ENCODE assay signal across 38 mouse cellular contexts in the genomic region with DNA sequence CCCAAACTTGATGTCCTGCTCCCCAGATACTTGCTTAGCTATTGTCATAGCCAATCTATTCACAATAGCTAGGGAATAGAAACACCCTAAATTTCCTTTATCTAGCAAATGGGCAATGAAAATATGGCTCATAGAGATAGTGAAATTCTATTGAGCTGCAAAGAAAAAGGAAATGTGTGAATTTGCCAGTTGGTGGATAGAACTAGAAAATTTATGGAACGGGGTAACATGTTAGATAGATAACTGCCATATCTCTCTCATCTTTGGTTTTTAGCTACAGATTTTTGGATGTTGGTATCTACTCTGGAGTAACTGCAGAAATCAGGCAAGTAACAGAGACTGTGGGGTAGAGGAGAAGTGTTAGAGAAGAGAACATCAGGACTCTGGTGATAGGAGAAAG. TPM values are rescaled to one million over a fixed set of nuclear protein-coding genes. Genes with fewer than 3 reads are reported as not detected.
"Had no signal": no experiment of that assay in that cellular context is flagged by ENCODE, and none has a peak within 500 bp of the region (broad histone marks: within the 10 kb centered on the region; RNA-seq: fewer than 3 reads in every experiment).

No protein-coding gene starts in this region.

- H3K4me2 ChIP-seq: embryonic facial prominence, embryonic 12.5 days; embryonic facial prominence, embryonic 13.5 days; embryonic facial prominence, embryonic 15.5 days; forebrain, embryonic 13.5 days; forebrain, embryonic 15.5 days had no signal

- H3K9ac ChIP-seq: embryonic facial prominence, embryonic 12.5 days; embryonic facial prominence, embryonic 13.5 days; embryonic facial prominence, embryonic 15.5 days; forebrain, embryonic 13.5 days; forebrain, embryonic 15.5 days; forebrain, postnatal 0 days had no signal

- H3K4me1 ChIP-seq: embryonic facial prominence, embryonic 10.5 days; embryonic facial prominence, embryonic 12.5 days; embryonic facial prominence, embryonic 13.5 days; embryonic facial prominence, embryonic 15.5 days; forebrain, embryonic 10.5 days; forebrain, embryonic 13.5 days; forebrain, embryonic 15.5 days had no signal

- H3K9me3 ChIP-seq: embryonic facial prominence, embryonic 10.5 days; embryonic facial prominence, embryonic 12.5 days; embryonic facial prominence, embryonic 13.5 days; embryonic facial prominence, embryonic 15.5 days; forebrain, embryonic 10.5 days; forebrain, embryonic 13.5 days; forebrain, embryonic 15.5 days had no signal

- H3K27ac ChIP-seq: embryonic facial prominence, embryonic 10.5 days; embryonic facial prominence, embryonic 12.5 days; embryonic facial prominence, embryonic 13.5 days; embryonic facial prominence, embryonic 15.5 days; forebrain, embryonic 10.5 days; forebrain, embryonic 13.5 days; forebrain, embryonic 15.5 days; gastrocnemius, adult 2 months; heart, adult 2 months had no signal

- H3K4me3 ChIP-seq: embryonic facial prominence, embryonic 10.5 days; embryonic facial prominence, embryonic 12.5 days; embryonic facial prominence, embryonic 13.5 days; embryonic facial prominence, embryonic 15.5 days; erythroblast, embryonic 14.5 days; forebrain, embryonic 10.5 days; forebrain, embryonic 13.5 days; forebrain, embryonic 15.5 days; gastrocnemius, adult 2 months; heart, adult 2 months had no signal

- H3K36me3 ChIP-seq: embryonic facial prominence, embryonic 10.5 days; embryonic facial prominence, embryonic 12.5 days; embryonic facial prominence, embryonic 13.5 days; embryonic facial prominence, embryonic 15.5 days; forebrain, embryonic 10.5 days; forebrain, embryonic 15.5 days had no signal

- DNase-seq: cerebellum, adult 2 months; cerebellum, adult 8-10 months; cerebellum, adult 9-10 months; cerebellum, adult 9-11 months; cerebellum, postnatal 10 days; cerebellum, postnatal 14 days; cerebellum, postnatal 25 days; cerebellum, postnatal 36 days; embryo, embryonic 11 days; forebrain, postnatal 0 days; gastrocnemius, adult 2 months; gastrocnemius, postnatal 10 days; gastrocnemius, postnatal 14 days; gastrocnemius, postnatal 25 days; gastrocnemius, postnatal 36 days; heart, adult 11 months; heart, adult 18-20 months; heart, adult 2 months had no signal

- H3K27me3 ChIP-seq: embryonic facial prominence, embryonic 12.5 days; embryonic facial prominence, embryonic 13.5 days; embryonic facial prominence, embryonic 15.5 days; forebrain, embryonic 13.5 days; forebrain, embryonic 15.5 days had no signal

- ATAC-seq: forebrain, embryonic 13.5 days; forebrain, embryonic 14.5 days; forebrain, embryonic 15.5 days; forebrain, embryonic 16.5 days; forebrain, postnatal 0 days had no signal

RNA-seq across cellular contexts. Expression of a gene that starts 17.1 kb away (rescaled TPM):
- total RNA-seq: common myeloid progenitor, adult 5-6 weeks; forebrain, postnatal 0 days; gastrocnemius, postnatal 10 days; gastrocnemius, postnatal 14 days; gastrocnemius, postnatal 25 days; gastrocnemius, postnatal 36 days; gastrocnemius, postnatal 4 days; granulocyte monocyte progenitor cell, adult 5-6 weeks; heart, adult 18-20 months; heart, adult 2 months had no signal
- polyA plus RNA-seq: cerebellum, adult 2 months; cortical plate, adult 2 months; embryonic facial prominence, embryonic 10.5 days; embryonic facial prominence, embryonic 11.5 days; erythroblast, embryonic 14.5 days; forebrain, embryonic 10.5 days; forebrain, embryonic 11.5 days; forebrain, embryonic 13.5 days; forebrain, embryonic 14.5 days; forebrain, embryonic 15.5 days; forebrain, embryonic 16.5 days; forebrain, postnatal 0 days; gonadal fat pad, adult 2 months; heart, adult 2 months had no signal

RNA-seq across cellular contexts. Expression of a gene that starts 21.4 kb away (rescaled TPM):
- total RNA-seq: common myeloid progenitor, adult 5-6 weeks; forebrain, postnatal 0 days; gastrocnemius, adult 18-20 months; gastrocnemius, adult 2 months; gastrocnemius, adult 8-10 months; gastrocnemius, postnatal 10 days; gastrocnemius, postnatal 14 days; gastrocnemius, postnatal 25 days; gastrocnemius, postnatal 36 days; gastrocnemius, postnatal 4 days; granulocyte monocyte progenitor cell, adult 5-6 weeks; heart, adult 2 months had no signal
- polyA plus RNA-seq: cerebellum, adult 2 months; embryonic facial prominence, embryonic 10.5 days; embryonic facial prominence, embryonic 11.5 days; embryonic facial prominence, embryonic 12.5 days; erythroblast, embryonic 14.5 days; forebrain, embryonic 10.5 days; forebrain, embryonic 11.5 days; forebrain, embryonic 13.5 days; forebrain, embryonic 14.5 days; forebrain, embryonic 15.5 days; forebrain, embryonic 16.5 days; forebrain, postnatal 0 days; frontal cortex, adult 2 months; gonadal fat pad, adult 2 months; heart, adult 2 months had no signal
